Mouse (Mus musculus): ENCODE results near the gene Olfr129. TPM values are rescaled to one million over a fixed set of nuclear protein-coding genes. Genes with fewer than 3 reads are reported as not detected.

Olfr129 gene
- not detected in 2 replicates for polyA plus RNA-seq (2016; fragmentation: Nextera tagmentation; extraction: Ambion mirVana)

GRCm38 (mm10) chr17:38059979-38060378, at the start of gene Olfr129:
Gene Olfr129, minus strand, starts transcription at chr17:38060079.
- Histone ChIP-seq H3K4me1 (no peaks in the 10 kb centered on the region), H3K36me3 (replicated peaks) (no peaks in the 10 kb centered on the region), H3K4me3 (no peak within 1 kb of the TSS), H3K27me3 (ENCODE audit: poor library complexity, severe bottlenecking) (no peaks in the 10 kb centered on the region), H3K9me3 (no peaks in the 10 kb centered on the region), H3K27ac (no peak within 1 kb of the TSS)
- DNase-seq (ENCODE audit: extremely low spot score, low spot score) = no peak
- 84% methylated on average over 1 of the region's 1 CpGs for WGBS

- Histone ChIP-seq H3K27ac (no peak within 1 kb of the TSS), H3K27me3 (ENCODE audit: poor library complexity, severe bottlenecking) (no peaks in the 10 kb centered on the region), H3K4me1 (no peaks in the 10 kb centered on the region), H3K36me3 (replicated peaks) (no peaks in the 10 kb centered on the region), H3K9me3 (no peaks in the 10 kb centered on the region), H3K4me3 (no peak within 1 kb of the TSS)
- DNase-seq (ENCODE audit: extremely low spot score, low spot score) = no peak
Measured at GRCm38 (mm10) chr17:38088593-38088992, 28.7 kb upstream of the Olfr129 start, which contains the start of gene Olfr131. Gene Olfr131, minus strand, starts transcription at chr17:38088693.

- no peak for DNase-seq (ENCODE audit: extremely low spot score, low spot score)
- Histone ChIP-seq H3K9me3 (no peaks in the 10 kb centered on the region), H3K27me3 (ENCODE audit: poor library complexity, severe bottlenecking) (no peaks in the 10 kb centered on the region), H3K27ac (no peak overlapping the region), H3K4me1 (no peaks in the 10 kb centered on the region), H3K36me3 (replicated peaks) (no peaks in the 10 kb centered on the region), H3K4me3 (no peak overlapping the region)
- WGBS = 93% methylated on average over 4 of the region's 4 CpGs
Measured at GRCm38 (mm10) chr17:38082364-38082763, 22.5 kb upstream of the Olfr129 start.

- WGBS = 92% methylated on average over 1 of the region's 1 CpGs
- Histone ChIP-seq H3K4me1 (no peaks in the 10 kb centered on the region), H3K27me3 (ENCODE audit: poor library complexity, severe bottlenecking) (no peaks in the 10 kb centered on the region), H3K4me3 (no peak within 1 kb of the TSS), H3K36me3 (replicated peaks) (no peaks in the 10 kb centered on the region), H3K9me3 (no peaks in the 10 kb centered on the region), H3K27ac (no peak within 1 kb of the TSS)
- no peak for DNase-seq (ENCODE audit: extremely low spot score, low spot score)
Measured at GRCm38 (mm10) chr17:38063621-38064020, 3.7 kb upstream of the Olfr129 start, which contains the start of gene Olfr130. Gene Olfr130, plus strand, starts transcription at chr17:38063921.

GRCm38 (mm10) chr17:38026297-38026696, 33.6 kb downstream of the Olfr129 start:
- H3K27me3 ChIP-seq (ENCODE audit: poor library complexity, severe bottlenecking) = no peaks in the 10 kb centered on the region
- H3K36me3 ChIP-seq (replicated peaks) = no peaks in the 10 kb centered on the region
- 31% methylated on average over 5 of the region's 5 CpGs for WGBS
- no peak for DNase-seq (ENCODE audit: extremely low spot score, low spot score)
- H3K9me3 ChIP-seq = no peaks in the 10 kb centered on the region
- H3K4me1 ChIP-seq = no peaks in the 10 kb centered on the region
- H3K27ac ChIP-seq = no peak overlapping the region
- no peak overlapping the region for H3K4me3 ChIP-seq

GRCm38 (mm10) chr17:38016341-38016740, 43.5 kb downstream of the Olfr129 start:
- no peak for DNase-seq (ENCODE audit: extremely low spot score, low spot score)
- H3K4me3 ChIP-seq = no peak overlapping the region
- H3K9me3 ChIP-seq = peaks cover 4% of the 10 kb centered on the region
- no peaks in the 10 kb centered on the region for H3K27me3 ChIP-seq (ENCODE audit: poor library complexity, severe bottlenecking)
- no peaks in the 10 kb centered on the region for H3K36me3 ChIP-seq (replicated peaks)
- H3K27ac ChIP-seq = no peak overlapping the region
- H3K4me1 ChIP-seq = no peaks in the 10 kb centered on the region
- WGBS = 92% methylated on average over 2 of the region's 2 CpGs

- Histone ChIP-seq H3K9me3 (no peaks in the 10 kb centered on the region), H3K27ac (no peak overlapping the region), H3K4me1 (no peaks in the 10 kb centered on the region), H3K27me3 (ENCODE audit: poor library complexity, severe bottlenecking) (no peaks in the 10 kb centered on the region), H3K36me3 (replicated peaks) (no peaks in the 10 kb centered on the region), H3K4me3 (no peak overlapping the region)
- DNase-seq (ENCODE audit: extremely low spot score, low spot score) = no peak
- WGBS = 74% methylated on average over 2 of the region's 2 CpGs
Measured at GRCm38 (mm10) chr17:38004996-38005395, 54.9 kb downstream of the Olfr129 start.

Other genes starting within 250 kb of the Olfr129 start
- not detected in 2 replicates for gene Olfr125, start 227.1 kb downstream of the Olfr129 start, polyA plus RNA-seq (2016; fragmentation: Nextera tagmentation; extraction: Ambion mirVana)
- gene Olfr126, start 212.6 kb downstream of the Olfr129 start, polyA plus RNA-seq (2016; fragmentation: Nextera tagmentation; extraction: Ambion mirVana) = not detected in 2 replicates
- not detected in 2 replicates for gene Olfr127, start 159.6 kb downstream of the Olfr129 start, polyA plus RNA-seq (2016; fragmentation: Nextera tagmentation; extraction: Ambion mirVana)
- not detected in 2 replicates for gene Olfr128, start 139.5 kb downstream of the Olfr129 start, polyA plus RNA-seq (2016; fragmentation: Nextera tagmentation; extraction: Ambion mirVana)
- not detected in 2 replicates for gene Olfr761, start 107.0 kb downstream of the Olfr129 start, polyA plus RNA-seq (2016; fragmentation: Nextera tagmentation; extraction: Ambion mirVana)
- not detected in 2 replicates for gene Olfr130, start 3.8 kb upstream of the Olfr129 start, polyA plus RNA-seq (2016; fragmentation: Nextera tagmentation; extraction: Ambion mirVana)
- gene Olfr131, start 28.6 kb upstream of the Olfr129 start, polyA plus RNA-seq (2016; fragmentation: Nextera tagmentation; extraction: Ambion mirVana) = not detected in 2 replicates
- gene Olfr132, start 74.4 kb upstream of the Olfr129 start, polyA plus RNA-seq (2016; fragmentation: Nextera tagmentation; extraction: Ambion mirVana) = not detected in 2 replicates
- gene Olfr133, start 85.2 kb upstream of the Olfr129 start, polyA plus RNA-seq (2016; fragmentation: Nextera tagmentation; extraction: Ambion mirVana) = not detected in 2 replicates
- gene Olfr134, start 111.3 kb upstream of the Olfr129 start, polyA plus RNA-seq (2016; fragmentation: Nextera tagmentation; extraction: Ambion mirVana) = not detected in 2 replicates
- not detected in 2 replicates for gene Olfr135, start 144.3 kb upstream of the Olfr129 start, polyA plus RNA-seq (2016; fragmentation: Nextera tagmentation; extraction: Ambion mirVana)
- gene Olfr138, start 201.0 kb upstream of the Olfr129 start, polyA plus RNA-seq (2016; fragmentation: Nextera tagmentation; extraction: Ambion mirVana) = not detected in 2 replicates
- not detected in 2 replicates for gene Olfr137, start 247.5 kb upstream of the Olfr129 start, polyA plus RNA-seq (2016; fragmentation: Nextera tagmentation; extraction: Ambion mirVana)